Mouse (Mus musculus) layer of hippocampus, adult 8-10 months (tissue): ENCODE data around the gene Actl10. TPM values are rescaled to one million over a fixed set of nuclear protein-coding genes. Genes with fewer than 3 reads are reported as not detected.

Experiments
- DNase-seq, 2 experiments: peaks; one replicate each; pipeline ENCODE4 v3.0.0; 2022; ENCODE audit warnings: low spot score in 2 of 2
- total RNA-seq, 4 experiments: library from RNA; stranded (reverse); gene quantifications; 2 replicates each; pipeline ENCODE4 v1.2.4; 2022

Gene Actl10
- total RNA-seq, 4 experiments from 2014 or later, result 0.40 TPM; not detected in 3

DNA sequence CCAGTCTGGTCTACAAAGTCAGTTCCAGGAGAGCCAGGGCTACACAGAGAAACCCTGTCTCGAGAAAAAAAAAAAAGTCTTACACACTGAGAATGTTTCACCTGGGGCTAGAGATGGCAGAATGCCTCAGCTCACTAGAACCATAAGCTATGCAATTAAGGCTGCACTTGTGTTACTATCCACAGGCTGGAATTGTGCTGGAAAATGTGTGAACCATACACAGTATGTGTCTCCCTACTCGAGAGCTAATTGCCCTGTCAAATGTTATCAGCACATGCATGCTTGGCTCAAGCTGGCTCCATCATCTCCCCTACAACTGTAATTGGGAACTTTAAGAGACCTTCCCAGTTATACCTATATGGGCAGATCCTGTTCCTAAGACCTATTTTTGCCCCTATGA, 639 bp upstream of the Actl10 start:
- DNase-seq, result no peak

DNA sequence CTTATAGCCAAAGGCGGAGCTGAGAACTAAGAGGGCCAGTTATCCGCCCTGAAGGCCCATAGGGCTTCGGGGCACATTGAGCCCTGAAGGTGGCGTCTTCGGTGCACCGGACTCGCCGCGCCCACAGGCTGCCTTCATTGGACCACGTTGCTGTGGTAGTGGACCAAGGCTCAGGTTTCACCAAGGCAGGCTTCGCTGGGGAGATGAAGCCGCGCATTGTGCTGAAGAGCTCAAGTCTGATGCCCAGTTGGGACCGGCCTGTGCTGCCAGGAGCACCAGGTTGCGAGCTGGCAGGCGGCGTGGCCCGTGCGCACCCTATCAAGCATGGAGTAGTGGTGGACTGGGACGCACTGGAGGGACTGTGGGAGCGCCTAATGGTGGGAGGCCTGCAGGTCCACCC, 351 bp downstream of the Actl10 start:
- no peak for DNase-seq

DNA sequence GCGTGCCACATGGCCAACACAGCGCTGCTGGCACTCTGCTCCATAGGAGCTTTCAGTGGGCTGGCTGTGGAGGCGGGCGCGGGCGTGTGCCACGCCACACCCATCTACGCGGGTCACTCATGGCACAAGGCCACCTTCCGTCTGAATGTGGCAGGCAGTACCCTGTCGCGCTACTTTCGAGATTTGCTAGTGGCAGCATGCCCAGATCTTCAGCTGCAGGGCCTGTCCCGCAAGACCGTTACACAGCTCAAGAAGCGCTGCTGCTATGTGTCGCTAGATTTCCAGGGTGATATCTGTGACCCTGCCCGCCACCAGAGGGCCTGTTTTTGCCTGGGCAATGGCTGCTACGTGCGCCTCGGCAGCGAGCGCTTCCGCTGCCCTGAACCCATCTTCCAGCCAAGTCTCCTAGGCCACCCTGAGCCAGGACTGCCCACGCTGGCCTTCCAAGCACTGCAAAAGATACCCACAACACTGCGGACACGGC, 890 bp downstream of the Actl10 start:
- peak; percentile 52 to 66 for DNase-seq

DNA sequence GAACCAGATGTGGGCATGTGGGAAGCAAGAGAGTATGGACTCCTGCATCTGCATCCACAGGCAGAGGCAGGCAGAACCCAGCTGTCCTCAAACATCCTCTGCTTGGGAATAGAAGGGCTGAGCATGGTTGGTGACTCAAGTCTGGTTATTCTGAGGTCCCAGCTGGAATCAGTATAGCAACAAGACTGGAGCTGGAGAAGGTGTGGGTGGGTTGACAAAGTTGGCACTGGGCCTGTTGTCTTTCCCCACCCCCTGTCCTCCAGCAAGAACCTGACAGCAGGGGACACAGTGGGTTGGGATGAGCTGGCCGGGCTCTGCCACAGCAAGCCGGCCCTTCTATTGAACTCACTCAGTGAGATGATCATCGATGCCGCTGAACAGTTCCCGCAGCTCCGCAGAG, 3.7 kb downstream of the Actl10 start:
- DNase-seq, result peak in 1 of 2 experiments; percentile 51

DNA sequence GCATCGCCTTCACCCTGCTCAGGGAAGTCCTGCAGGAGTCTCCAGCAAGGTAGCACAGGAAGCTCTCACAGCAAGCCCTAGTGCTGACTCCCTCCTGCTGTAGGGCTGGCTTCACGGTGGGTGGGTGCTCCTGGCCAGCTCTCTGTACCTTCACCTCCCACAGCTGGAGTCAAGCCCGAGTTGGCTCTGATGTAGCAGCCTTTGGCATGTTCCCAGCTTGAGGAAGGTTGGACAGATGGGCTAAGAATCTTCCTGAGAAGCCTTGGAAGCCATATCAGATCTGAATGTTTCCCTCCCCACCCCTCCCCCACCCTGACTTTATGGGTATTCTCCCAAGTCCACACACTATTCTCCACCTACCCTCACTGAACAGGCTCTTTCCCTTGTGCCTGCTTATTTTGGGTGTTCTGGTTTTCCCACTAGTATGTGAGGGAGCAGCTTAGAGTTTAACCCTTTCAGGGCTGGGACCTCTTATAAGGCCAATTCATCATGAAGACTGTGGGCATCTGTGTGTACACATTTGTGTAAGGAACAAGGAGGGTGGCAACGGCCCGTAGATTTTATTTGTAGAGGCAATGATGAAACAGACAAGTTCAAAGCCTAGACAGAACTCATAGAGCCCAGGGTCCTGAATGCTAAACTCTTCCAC, 5.7 kb downstream of the Actl10 start:
- no peak for DNase-seq

DNA sequence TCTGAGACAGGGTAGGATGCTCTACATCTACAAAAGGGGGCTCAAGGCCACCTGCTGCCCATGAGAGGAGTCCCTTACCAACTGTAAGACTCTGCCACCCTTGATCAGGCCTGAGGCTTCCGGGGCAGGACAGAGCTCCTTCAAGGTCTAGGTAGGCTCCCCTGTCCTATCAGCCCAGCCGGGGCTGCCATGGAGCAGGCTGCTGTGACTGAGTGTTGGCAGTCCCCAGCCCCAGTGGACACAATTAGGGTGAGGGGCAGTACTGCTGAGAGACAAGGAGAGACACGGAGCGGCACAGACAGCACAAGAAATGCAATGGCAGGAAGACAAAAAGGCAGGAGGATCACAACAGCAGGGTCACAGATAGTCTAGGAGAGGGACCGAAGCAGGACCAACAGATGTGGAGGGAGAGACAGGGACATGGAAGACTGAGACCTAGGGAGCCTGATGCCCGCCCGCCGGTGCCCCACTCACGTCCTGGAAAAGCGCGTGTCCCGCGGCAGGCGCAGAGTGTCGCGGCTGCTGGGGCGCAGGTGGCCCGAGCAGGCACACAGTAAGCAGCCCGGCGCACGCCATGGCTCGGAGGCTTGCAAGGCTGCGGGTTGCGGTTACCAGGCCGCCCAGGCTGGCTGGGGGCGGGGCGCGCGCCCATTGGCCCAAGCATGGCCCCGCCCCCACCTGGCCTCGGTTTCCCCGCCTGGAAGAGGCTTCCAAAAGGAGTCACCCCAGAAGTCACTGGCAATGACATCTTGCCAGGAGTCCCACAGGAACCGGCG, 6.9 kb downstream of the Actl10 start, which contains the start of gene Necab3:
TSS of gene Necab3 (minus strand) at position 627 of the 776 bp plus-strand sequence.
- peak in 1 of 2 experiments; percentile 45 for DNase-seq

DNA sequence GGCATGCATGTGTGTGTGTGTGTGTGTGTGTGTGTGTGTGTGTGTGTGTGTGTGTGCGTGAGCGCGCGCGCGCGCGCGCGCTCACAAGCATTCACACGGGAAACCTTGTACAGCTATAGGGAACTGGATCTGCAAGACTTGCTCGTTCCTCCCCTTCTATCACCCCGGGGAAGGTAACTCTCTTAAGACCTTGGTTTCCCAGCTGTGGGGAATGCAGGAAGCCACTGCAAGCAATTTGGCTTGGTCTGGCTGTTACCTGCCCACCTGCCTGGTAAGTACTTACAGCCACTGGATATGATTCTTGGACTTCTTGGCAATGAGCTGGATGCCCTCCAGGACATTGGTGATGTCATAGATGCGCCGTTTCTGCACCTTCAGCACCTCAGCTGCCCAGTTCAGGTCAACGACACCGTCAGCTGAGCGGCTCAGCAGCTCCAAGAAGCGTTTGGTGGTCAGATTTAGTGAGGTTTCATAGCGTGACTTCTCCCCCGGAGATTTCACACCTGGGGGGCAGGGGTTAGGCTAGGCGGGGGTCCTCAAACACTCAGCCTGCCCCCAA, 12.1 kb downstream of the Actl10 start:
- no peak for DNase-seq

DNA sequence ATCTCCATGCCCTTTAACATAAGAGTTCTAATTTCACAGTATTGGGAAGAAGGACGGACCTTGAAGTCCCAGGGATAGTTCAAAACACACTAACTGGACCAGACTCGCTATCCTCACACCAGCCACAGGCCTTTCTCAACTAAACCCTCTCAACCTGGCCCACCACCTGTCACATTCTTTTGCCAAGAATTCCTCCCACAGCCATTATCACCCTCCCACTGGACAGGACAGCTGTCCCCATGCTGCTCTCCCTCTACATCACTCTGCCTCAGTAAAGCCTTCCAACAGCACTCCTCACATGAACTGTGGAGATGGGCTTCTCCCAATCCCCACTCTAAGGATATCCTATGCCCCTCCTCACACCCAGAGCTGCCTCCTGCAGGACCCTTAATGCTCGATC, 14.0 kb downstream of the Actl10 start:
- DNase-seq, result no peak

DNA sequence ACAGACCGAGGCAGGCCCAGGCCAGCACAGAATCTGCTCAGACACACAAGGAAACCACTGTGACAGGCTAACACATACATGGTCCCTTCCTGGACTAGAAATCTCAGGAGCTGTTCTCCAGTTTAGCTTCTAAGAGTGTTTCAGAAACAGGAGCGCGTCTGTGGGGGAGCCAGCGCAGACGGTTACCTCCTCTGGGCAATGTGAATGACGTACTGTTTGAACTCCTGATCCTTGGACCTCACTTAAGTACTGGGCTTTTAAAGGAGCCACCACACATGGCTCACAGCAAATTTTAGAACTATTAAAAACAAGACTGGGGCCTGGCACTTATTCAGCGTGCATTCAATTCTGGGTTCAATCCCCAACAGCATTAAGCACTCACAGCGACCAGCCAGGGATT, 15.1 kb downstream of the Actl10 start:
- DNase-seq, result no peak

DNA sequence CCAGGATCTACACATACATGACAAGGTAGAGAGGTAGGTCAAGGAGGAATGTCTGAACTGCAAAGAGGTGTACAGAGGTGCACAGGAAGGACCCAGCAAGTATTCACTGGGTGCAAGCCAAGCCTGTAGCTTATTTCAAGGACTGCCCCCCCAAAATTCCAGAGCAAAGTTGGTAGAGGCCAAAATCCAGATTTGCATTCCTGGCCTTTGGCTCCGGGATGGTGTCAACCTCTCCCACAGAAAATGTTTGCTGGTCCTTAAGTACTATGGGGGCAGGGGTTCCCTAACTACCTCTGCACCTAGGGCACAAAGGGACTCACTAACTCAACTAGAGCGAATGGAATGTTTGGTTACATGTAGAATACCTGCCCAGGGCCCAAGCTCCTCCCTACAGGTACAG, 16.2 kb downstream of the Actl10 start:
- no peak for DNase-seq

DNA sequence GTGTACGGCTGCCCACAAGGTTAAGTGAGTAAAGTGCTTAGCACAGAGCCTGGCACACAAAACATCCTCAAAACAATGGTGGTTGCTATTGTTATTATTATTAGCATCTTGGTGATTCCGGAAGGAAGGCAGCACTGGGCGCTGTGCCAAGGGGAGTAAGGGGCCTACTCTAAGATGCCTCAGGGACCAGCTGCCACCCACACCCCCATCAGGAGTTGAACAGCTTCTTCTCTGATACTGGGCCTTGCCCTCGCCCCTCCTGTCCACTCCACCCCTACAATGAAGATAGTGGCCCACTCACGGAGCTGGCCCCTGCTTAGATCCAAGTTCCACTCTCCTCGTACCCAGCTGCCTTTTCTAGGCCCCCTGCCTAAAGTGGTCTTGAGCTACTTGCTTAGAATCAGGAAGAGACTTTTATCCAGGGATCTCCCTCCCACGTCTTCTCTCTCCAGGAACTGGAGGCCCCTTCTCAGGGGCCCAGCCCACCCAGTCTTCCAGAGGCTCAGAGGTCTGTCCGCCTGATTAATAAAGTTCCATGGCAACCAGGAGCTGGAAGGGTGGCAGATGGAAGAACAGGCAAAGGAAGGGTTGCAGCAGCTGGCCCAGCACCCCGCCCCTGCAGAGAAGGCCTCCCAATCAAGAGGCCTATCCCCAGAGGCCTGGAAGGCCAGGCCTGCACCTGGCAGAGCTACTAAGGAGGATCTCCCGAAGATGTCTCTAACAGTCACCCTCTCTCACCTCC, 16.9 kb downstream of the Actl10 start:
- DNase-seq, result no peak

DNA sequence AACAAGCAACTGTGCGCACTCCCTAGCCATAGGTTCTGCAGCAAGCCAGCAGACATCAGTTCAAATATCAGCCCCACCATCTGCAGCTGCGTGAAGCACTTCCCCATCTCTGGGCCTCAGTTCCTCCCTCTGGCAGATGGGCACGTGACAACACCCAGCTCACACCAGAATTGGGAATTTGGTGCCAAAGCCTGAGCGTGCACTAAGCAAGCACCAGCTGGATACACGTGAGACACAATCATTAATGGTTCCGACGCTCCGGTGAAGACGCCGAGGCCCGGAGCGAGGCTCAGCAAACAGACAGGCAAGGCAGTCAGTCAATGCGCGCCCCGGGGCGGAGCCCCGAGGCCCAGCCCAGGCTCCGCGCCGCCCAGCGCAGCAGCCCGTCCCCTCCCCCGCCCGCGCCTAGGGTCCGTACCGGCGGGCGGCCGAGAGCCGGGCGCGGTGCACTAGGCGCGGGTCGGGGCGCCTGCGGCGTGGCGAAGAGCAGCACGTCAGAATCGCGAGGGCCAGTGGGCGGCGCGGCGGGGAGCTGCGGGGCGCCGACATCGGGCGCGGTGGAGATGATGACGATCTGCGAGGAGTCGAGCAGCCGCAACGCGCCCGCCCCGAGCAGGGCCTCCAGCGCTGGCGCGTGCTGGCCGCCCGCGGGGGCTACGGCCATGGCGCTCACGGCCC, 17.6 kb downstream of the Actl10 start:
- DNase-seq, result peak in 1 of 2 experiments; percentile 40

DNA sequence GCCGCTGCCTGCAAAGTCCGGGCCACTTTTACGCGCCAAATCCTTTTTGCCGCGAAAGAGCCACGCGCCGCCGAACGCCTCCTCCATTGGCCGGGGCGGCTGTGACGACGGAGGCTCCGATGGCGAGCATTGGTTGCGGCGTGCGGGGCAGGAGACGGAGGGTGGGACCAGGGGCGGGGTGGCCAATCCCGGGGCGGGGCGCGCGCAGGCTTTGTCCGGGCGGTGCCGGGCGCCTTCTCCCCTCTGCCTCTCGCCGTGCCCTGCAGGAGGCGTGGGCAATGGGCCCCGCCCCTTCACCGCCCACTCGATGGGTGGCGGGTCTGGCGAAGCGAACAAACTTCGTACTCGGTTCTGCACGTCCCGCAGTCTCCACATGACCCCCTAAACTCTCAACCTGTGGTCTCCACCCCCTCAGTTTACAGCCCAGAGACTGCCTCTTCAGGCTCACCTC, 18.3 kb downstream of the Actl10 start, which contains the start of gene E2f1:
TSS of gene E2f1 (minus strand) at position 57 of the 451 bp plus-strand sequence.
- DNase-seq, result peak; percentile 84 to 86

DNA sequence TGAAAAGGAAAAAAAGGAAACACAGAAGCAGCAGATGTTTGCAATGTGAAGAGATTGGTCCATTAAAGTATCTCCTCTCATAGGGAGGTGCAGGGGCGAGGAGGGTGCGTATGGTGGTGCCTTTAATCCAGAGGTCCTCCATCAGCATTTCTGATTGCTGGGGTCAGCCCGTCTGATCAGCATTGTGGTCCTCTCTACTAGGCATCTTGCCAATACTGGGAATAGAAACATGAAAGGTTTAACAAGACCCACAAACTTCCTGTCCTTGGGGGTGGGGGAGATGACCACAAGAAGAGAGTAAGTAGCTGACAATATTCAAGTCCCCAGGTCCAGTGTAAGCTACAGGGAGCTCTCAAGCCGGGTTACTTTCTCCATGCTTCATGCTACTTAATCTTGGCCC, 19.1 kb downstream of the Actl10 start:
- DNase-seq, result no peak

DNA sequence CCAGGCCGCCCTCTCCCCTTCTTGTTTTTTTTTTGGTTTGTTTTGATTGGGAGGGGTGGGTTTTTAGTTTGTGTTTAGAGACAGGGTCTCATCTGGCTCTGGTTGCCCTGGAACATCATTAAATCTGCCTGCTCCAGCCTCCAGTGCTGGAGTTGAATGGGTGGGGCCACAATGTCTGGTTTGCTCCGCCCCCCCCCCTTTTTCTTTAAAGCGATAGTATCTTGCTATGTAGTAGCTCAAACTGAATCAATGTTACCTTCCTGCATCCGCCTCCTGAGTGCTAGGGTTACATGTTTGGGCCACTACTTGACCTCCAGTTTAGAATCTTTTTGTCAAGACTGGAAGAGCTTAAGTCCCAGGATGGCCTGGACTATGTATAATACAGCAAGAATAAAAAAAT, 19.7 kb downstream of the Actl10 start:
- DNase-seq, result no peak

DNA sequence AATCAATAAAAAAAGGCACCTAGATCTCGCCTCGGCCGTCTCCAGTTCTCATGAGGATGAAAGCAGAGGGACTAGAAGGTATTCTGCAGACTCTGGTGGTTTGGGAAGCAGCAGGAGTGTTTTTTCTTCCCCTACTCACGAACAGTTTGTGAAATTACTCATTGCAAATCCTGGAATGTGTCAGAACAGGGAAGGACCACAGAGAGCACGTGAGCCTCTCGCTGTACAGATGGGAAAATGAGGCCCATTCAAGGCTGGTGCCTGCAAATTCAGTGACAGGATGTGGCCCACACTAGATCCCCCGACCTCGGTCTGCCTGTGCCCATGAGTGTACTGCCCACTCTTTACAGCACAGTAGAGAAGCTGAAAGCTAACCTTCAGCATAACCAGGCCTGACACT, 20.4 kb downstream of the Actl10 start:
- no peak for DNase-seq

DNA sequence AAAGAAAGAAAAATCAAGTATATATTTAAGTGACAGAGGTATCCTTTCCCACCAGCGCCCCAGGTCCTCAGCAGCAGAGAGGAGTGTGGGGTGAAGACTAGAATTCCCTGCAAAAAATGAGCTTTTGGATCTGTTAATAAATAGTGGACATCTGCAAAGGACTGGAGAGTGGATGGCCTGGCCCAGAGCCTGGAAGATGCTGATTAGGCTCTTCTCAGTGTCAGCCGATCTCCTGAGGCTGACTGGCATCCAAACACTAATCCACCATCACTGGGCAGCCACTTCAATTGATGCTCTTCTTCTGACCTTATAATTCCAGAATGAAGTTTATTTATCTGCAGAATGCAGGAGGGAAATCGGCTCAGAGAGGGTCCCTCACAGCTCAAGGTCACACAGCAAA, 21.4 kb downstream of the Actl10 start:
- DNase-seq, result no peak

DNA sequence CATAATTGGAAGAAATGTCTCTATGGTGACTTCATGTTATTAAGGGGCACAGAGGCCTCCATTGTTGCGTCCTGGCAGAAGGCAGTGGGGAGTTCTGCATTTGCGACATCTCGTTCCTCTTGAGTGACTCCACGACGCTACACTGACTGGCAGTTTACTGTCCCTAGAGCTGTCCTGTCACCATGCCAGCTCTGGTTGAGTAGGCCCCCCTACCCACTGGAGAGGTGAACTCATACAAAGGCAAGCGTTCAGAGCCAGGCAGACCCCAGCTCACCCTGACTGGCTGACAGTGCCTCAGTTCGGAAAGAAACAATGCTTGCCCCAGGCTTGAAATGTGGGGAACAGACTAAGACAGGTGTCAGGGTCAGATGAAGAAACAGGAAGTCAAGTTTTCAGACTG, 22.7 kb downstream of the Actl10 start:
- DNase-seq, result no peak

DNA sequence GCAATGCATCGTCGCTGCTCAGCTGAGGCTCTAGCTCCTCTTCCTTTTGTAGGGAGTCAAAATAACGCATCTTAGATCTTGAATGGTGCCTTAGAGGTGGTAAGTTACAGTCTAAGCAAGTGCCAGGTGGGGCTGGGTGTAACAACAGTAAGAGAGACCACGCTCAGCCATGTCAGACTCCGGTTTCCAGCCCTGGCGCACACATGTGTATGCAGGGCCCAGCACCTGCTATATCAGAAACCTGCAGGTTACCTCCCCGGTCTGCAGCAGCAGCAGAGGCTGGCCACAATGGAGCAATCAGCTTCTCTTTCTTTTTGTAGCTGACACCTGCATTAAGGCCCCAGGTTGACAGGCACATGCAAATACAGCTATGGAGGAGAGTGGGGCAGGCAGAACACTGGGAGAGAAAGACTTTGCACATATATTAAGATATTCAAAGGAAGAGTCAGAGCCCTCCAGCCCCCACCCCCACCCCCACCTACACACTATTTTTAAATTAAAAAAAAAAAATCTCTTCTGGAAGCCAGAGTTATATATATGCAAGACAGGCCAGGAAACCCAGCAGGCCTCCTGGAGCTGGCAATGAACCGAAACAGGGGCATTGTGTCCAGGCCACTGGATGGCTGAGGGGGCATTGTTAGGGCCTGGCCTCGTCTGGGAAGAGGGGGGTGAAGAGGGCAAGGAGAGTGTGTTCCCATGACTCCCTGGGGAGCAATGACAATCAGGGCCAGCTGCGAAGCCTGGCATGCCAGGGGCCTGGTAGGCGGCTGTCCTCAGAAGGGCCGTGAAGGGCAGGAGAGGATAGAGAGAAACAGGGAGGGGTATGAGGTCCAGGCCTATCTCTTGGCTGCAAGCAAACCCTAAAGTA, 25.5 kb downstream of the Actl10 start:
- DNase-seq, result no peak

DNA sequence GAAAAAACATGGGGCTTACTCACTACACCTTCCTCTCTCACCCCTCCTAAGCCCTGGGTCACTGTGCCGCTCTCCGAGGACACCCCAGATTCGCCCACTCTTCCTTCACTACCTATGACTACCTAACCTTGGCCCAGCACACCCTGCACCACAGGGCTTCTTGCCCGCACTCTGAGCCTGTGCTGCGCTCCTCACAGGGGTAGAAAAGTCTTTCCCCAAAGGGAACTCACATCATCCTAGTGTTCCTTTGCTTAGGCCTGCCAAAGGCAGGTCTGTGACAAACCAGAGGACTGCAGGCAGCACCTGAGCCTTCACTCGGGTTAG, 26.1 kb downstream of the Actl10 start:
- no peak for DNase-seq
